ENCODE assay signal across 8 mouse cellular contexts in genomic region chr13:59228059-59228830, GRCm38 (mm10).
A peak's percentile ranks its signal among the peaks of the same experiment; 100 is the strongest.
DNase-seq lines count a peak whose midpoint lies in the region; ATAC-seq lines count a peak whose summit lies in the region.

No protein-coding gene starts in this region.

- no peaks in the 10 kb centered on the region for H3K36me3 ChIP-seq in hindbrain, embryonic 13.5 days

- no peak overlapping the region for H3K4me3 ChIP-seq in hindbrain, embryonic 13.5 days

- no peak overlapping the region for H3K4me2 ChIP-seq in hindbrain, embryonic 13.5 days

- intact Hi-C loops in gastrocnemius, postnatal 36 days (cut with DNase I) = no loop called here
- intact Hi-C loops in left cerebral cortex, postnatal 4 days (cut with DNase I) = no loop called here

- no peaks in the 10 kb centered on the region for H3K9me3 ChIP-seq in hindbrain, embryonic 13.5 days

- H3K27ac ChIP-seq in hindbrain, embryonic 13.5 days = no peak overlapping the region

- DNase-seq in cerebellum, postnatal 14 days = peak; percentile 24 to 35
- no peak for DNase-seq in cerebellum, postnatal 4 days (ENCODE audit: low spot score in 2 of 2)
- DNase-seq in gastrocnemius, postnatal 36 days = peak; percentile 43 to 45
- peak; percentile 5 to 8 for DNase-seq in kidney, adult 8-10 months
- peak; percentile 85 for DNase-seq in lung, postnatal 36 days
- no peak for DNase-seq in frontal cortex, postnatal 36 days (ENCODE audit: low spot score in 2 of 2)
- no peak for DNase-seq in left cerebral cortex, postnatal 4 days

- H3K9ac ChIP-seq in hindbrain, embryonic 13.5 days = no peak overlapping the region

- 67% methylated on average over 12 of the region's 12 CpGs for WGBS in hindbrain, embryonic 13.5 days

- ATAC-seq in hindbrain, embryonic 13.5 days (ENCODE audit: low FRiP score) = no peak

- no peaks in the 10 kb centered on the region for H3K27me3 ChIP-seq in hindbrain, embryonic 13.5 days

- H3K4me1 ChIP-seq in hindbrain, embryonic 13.5 days (replicated peaks) = no peaks in the 10 kb centered on the region

Comparison
In these comparisons a context has a peak if more than half of its experiments do, and no peak if none do; other contexts are left out.
1. DNase-seq: peak in cerebellum, postnatal 14 days (2 of 2), gastrocnemius, postnatal 36 days (2 of 2), kidney, adult 8-10 months (2 of 2) and lung, postnatal 36 days (single experiment); none in cerebellum, postnatal 4 days (0 of 2), frontal cortex, postnatal 36 days (0 of 2) and left cerebral cortex, postnatal 4 days (single experiment).